Mouse (Mus musculus) G1E (cell line): ENCODE results near the gene Nek1.

Experiments
- CTCF ChIP-seq: IDR thresholded peaks from 2 replicates; pipeline ENCODE4 v1.5.1; 2012; ENCODE audit warnings: low read depth, low read length, inconsistent platforms, mixed read lengths
- TAL1 ChIP-seq: conservative IDR thresholded peaks from 2 replicates; pipeline ENCODE4 v1.6.1; 2012; ENCODE audit warnings: low read depth, low read length, inconsistent platforms, mixed read lengths

DNA sequence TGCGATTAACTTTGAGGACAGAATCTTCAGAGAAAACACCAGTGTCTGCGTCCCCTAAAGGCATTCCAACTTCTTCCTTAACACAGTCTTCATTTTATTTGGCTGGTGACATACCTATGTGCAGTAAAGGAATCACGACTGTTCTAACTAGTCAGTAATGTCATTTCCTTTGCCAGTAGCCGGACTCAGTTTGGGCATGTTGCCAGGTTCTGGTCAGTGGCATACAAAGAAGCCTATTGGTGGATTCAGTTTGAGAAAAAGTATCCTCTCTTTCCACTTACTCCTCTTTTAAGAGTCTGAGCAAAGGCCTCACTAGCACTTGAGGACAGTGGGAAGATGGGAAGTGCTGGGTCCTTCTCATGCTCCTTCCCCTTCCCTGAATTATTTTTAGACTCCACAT is 21.2 kb upstream of the Nek1 start:
- TF ChIP-seq CTCF (no peak), TAL1 (no peak)
